Mouse (Mus musculus) liver, embryonic 14.5 days (tissue): ENCODE data around the gene Rnf113a2.

Experiments used
- CTCF ChIP-seq: IDR thresholded peaks from 2 replicates; pipeline ENCODE4 v1.5.1; 2016; ENCODE audit warnings: antibody characterized with exemption, low read depth, control low read depth
- EP300 ChIP-seq: IDR thresholded peaks from 2 replicates; pipeline ENCODE4 v1.6.1; 2016; ENCODE audit warnings: antibody characterized with exemption, low read depth

DNA sequence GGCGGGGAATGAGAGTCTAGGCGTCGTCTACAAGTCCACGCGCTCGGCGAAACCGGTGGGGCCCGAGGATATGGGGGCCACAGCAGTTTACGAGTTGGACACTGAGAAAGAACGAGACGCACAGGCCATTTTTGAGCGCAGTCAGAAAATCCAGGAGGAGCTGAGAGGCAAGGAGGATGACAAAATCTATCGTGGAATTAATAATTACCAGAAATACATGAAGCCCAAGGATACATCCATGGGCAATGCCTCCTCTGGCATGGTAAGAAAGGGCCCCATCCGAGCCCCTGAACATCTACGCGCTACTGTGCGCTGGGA is 568 bp downstream of the Rnf113a2 start:
- no peak for TF ChIP-seq CTCF
- no peak for TF ChIP-seq EP300
